Mouse (Mus musculus) brain, embryonic 18.5 days (tissue): ENCODE results near the gene Tnfsf13b.

Source experiments
- DNase-seq: peaks from one replicate; pipeline ENCODE4 v3.0.0-alpha.2; 2012; ENCODE audit warnings: low read depth, low spot score

Tnfsf13b gene

GRCm38 (mm10) chr8:10006156-10006985 is at the start of gene Tnfsf13b:
Tnfsf13b (plus strand) TSS chr8:10006467.
- no peak for DNase-seq

- no peak for DNase-seq
Measured at GRCm38 (mm10) chr8:9958338-9958737, 47.9 kb upstream of the Tnfsf13b start.

GRCm38 (mm10) chr8:9959919-9960318 is 46.3 kb upstream of the Tnfsf13b start:
- DNase-seq, result no peak

GRCm38 (mm10) chr8:9971866-9972265 is 34.4 kb upstream of the Tnfsf13b start:
- DNase-seq, result no peak

- DNase-seq, result no peak
Measured at GRCm38 (mm10) chr8:9975276-9975675, 31.0 kb upstream of the Tnfsf13b start.

- peak; percentile 93 for DNase-seq
Measured at GRCm38 (mm10) chr8:9975898-9976611, 30.2 kb upstream of the Tnfsf13b start.

GRCm38 (mm10) chr8:9977016-9977415 is 29.3 kb upstream of the Tnfsf13b start:
- no peak for DNase-seq

GRCm38 (mm10) chr8:9977573-9978314 is 28.5 kb upstream of the Tnfsf13b start, which contains the start of the genes Lig4 and Abhd13:
Lig4 (minus strand) TSS chr8:9977686.
Abhd13 (plus strand) TSS chr8:9977707.
- peak; percentile 90 for DNase-seq

GRCm38 (mm10) chr8:9978475-9979230 is 27.6 kb upstream of the Tnfsf13b start:
- DNase-seq, result no peak

- no peak for DNase-seq
Measured at GRCm38 (mm10) chr8:9979746-9980145, 26.5 kb upstream of the Tnfsf13b start.

GRCm38 (mm10) chr8:9980188-9980587 is 26.1 kb upstream of the Tnfsf13b start:
- DNase-seq, result no peak

GRCm38 (mm10) chr8:10004115-10004514 is 2.2 kb upstream of the Tnfsf13b start:
- no peak for DNase-seq

- peak; percentile 3 for DNase-seq
Measured at GRCm38 (mm10) chr8:10006986-10007659, 856 bp downstream of the Tnfsf13b start.

GRCm38 (mm10) chr8:10007660-10008028 is 1.4 kb downstream of the Tnfsf13b start:
- DNase-seq, result no peak

GRCm38 (mm10) chr8:10016252-10016651 is 10.0 kb downstream of the Tnfsf13b start:
- DNase-seq, result no peak

GRCm38 (mm10) chr8:10017231-10017630 is 11.0 kb downstream of the Tnfsf13b start:
- peak; percentile 10 for DNase-seq

GRCm38 (mm10) chr8:10030320-10031060 is 24.2 kb downstream of the Tnfsf13b start:
- DNase-seq, result no peak

- DNase-seq, result no peak
Measured at GRCm38 (mm10) chr8:10031177-10031576, 24.9 kb downstream of the Tnfsf13b start.

- no peak for DNase-seq
Measured at GRCm38 (mm10) chr8:10040866-10041265, 34.6 kb downstream of the Tnfsf13b start.
